Comparison of ENCODE assay signal across 16 mouse cellular contexts in the genomic region with DNA sequence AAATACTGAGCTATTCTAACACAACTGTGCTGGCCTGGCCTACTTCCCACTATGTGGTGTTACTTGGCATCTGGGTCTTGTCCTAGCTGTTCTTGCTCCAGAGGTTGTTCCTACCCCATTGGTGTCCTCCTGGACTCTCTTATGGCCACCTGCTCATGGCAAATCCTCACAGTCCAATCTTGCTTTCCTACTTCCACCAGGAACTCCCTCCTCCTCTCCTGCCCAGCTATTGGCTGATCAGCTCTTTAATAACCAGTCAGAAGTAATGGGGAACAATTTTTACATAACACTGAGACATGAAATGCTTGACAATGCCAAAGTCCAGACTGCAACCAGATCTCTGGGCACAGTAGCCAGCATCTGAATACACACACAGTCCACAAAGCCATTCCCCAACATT.
"Had no signal": no experiment of that assay in that cellular context is flagged by ENCODE, and none has a peak within 500 bp of the region (broad histone marks: within the 10 kb centered on the region; RNA-seq: fewer than 3 reads in every experiment).

No protein-coding gene starts in this region.

- DNase-seq: retina, postnatal 1 day; right cerebral cortex, adult 18-20 months; right cerebral cortex, postnatal 14 days; right cerebral cortex, postnatal 25 days; right cerebral cortex, postnatal 4 days; spleen, adult 18-20 months; thymus, adult 18-20 months; thymus, adult 2 months; thymus, postnatal 14 days; thymus, postnatal 25 days; thymus, postnatal 36 days; thymus, postnatal 4 days had no signal

- H3K27me3 ChIP-seq: neural tube, embryonic 13.5 days; neural tube, embryonic 15.5 days; stomach, embryonic 15.5 days had no signal

- H3K4me3 ChIP-seq: neural tube, embryonic 13.5 days; neural tube, embryonic 15.5 days; stomach, embryonic 15.5 days had no signal

- H3K36me3 ChIP-seq: neural tube, embryonic 13.5 days; neural tube, embryonic 15.5 days; stomach, embryonic 15.5 days had no signal

- H3K27ac ChIP-seq: neural tube, embryonic 13.5 days; neural tube, embryonic 15.5 days; stomach, embryonic 15.5 days; stomach, postnatal 0 days had no signal

- H3K4me1 ChIP-seq: neural tube, embryonic 13.5 days; neural tube, embryonic 15.5 days; stomach, embryonic 15.5 days had no signal

- H3K9ac ChIP-seq: neural tube, embryonic 13.5 days; neural tube, embryonic 15.5 days; stomach, embryonic 15.5 days had no signal
